Comparison of ENCODE assay signal across 8 mouse cellular contexts in genomic region chr10:93723942-93724542, GRCm38 (mm10).
DNase-seq lines count a peak whose midpoint lies in the region; ATAC-seq and TF ChIP-seq lines count a peak whose summit lies in the region.

No protein-coding gene starts in this region.

- 9% methylated on average over 11 of the region's 11 CpGs for WGBS in hindbrain, embryonic 11.5 days
- 18% methylated on average over 11 of the region's 11 CpGs for WGBS in hindbrain, postnatal 0 days
- WGBS in embryonic facial prominence, embryonic 13.5 days: 10% methylated on average over 11 of the region's 11 CpGs

- no peak overlapping the region for H3K4me3 ChIP-seq in hindbrain, embryonic 11.5 days (ENCODE audit: low read depth, low read length)
- H3K4me3 ChIP-seq in hindbrain, postnatal 0 days (ENCODE audit: low read length): no peak overlapping the region
- H3K4me3 ChIP-seq in embryonic facial prominence, embryonic 13.5 days: no peak overlapping the region

- no peaks in the 10 kb centered on the region for H3K36me3 ChIP-seq in hindbrain, embryonic 11.5 days (ENCODE audit: control insufficient read depth, insufficient read depth, low read length)
- H3K36me3 ChIP-seq in hindbrain, postnatal 0 days (ENCODE audit: insufficient read depth, low read length): no peaks in the 10 kb centered on the region
- H3K36me3 ChIP-seq in embryonic facial prominence, embryonic 13.5 days: no peaks in the 10 kb centered on the region

- H3K9ac ChIP-seq in hindbrain, embryonic 11.5 days (ENCODE audit: low read depth, low read length): no peak overlapping the region
- H3K9ac ChIP-seq in hindbrain, postnatal 0 days (replicated peaks; ENCODE audit: low read length): no peak overlapping the region
- H3K9ac ChIP-seq in embryonic facial prominence, embryonic 13.5 days: no peak overlapping the region

- H3K27me3 ChIP-seq in hindbrain, embryonic 11.5 days (ENCODE audit: control insufficient read depth, insufficient read depth, low read length): no peaks in the 10 kb centered on the region
- no peaks in the 10 kb centered on the region for H3K27me3 ChIP-seq in hindbrain, postnatal 0 days (ENCODE audit: insufficient read depth, low read length)
- no peaks in the 10 kb centered on the region for H3K27me3 ChIP-seq in embryonic facial prominence, embryonic 13.5 days

- TF ChIP-seq CTCF in hindbrain, postnatal 0 days (IDR thresholded peaks at IDR 0.05; ENCODE audit: low read depth): no peak

- DNase-seq in hindbrain, embryonic 11.5 days (ENCODE audit: low spot score): peak; percentile 42
- DNase-seq in hindbrain, postnatal 0 days (ENCODE audit: low spot score): no peak
- peak; percentile 54 for DNase-seq in kidney, adult 11 months
- peak; percentile 63 to 77 for DNase-seq in lung, adult 18-20 months
- DNase-seq in thymus, postnatal 14 days: no peak
- DNase-seq in left cerebral cortex, adult 11 months (ENCODE audit: low spot score): no peak
- no peak for DNase-seq in layer of hippocampus, adult 18-20 months (ENCODE audit: low spot score in 2 of 2)

- no peaks in the 10 kb centered on the region for H3K9me3 ChIP-seq in hindbrain, embryonic 11.5 days (ENCODE audit: control insufficient read depth, low read length)
- H3K9me3 ChIP-seq in hindbrain, postnatal 0 days (ENCODE audit: low read length): no peaks in the 10 kb centered on the region
- no peaks in the 10 kb centered on the region for H3K9me3 ChIP-seq in embryonic facial prominence, embryonic 13.5 days

- no peak overlapping the region for H3K4me2 ChIP-seq in hindbrain, embryonic 11.5 days (replicated peaks; ENCODE audit: low read depth, low read length)
- no peak overlapping the region for H3K4me2 ChIP-seq in hindbrain, postnatal 0 days (ENCODE audit: low read depth, low read length)
- H3K4me2 ChIP-seq in embryonic facial prominence, embryonic 13.5 days: peak overlapping the region; percentile 27

- H3K27ac ChIP-seq in hindbrain, embryonic 11.5 days (ENCODE audit: low read depth, low read length): peak overlapping the region; percentile 9; the same call in 1 of the 2 replicates
- H3K27ac ChIP-seq in hindbrain, postnatal 0 days: no peak overlapping the region
- H3K27ac ChIP-seq in embryonic facial prominence, embryonic 13.5 days: peak overlapping the region; percentile 28

- H3K4me1 ChIP-seq in hindbrain, embryonic 11.5 days (replicated peaks; ENCODE audit: control insufficient read depth, insufficient read depth, low read length): 0 out of 2 replicates have a peak, but pooled peaks cover 3% of the 10 kb centered on the region
- H3K4me1 ChIP-seq in hindbrain, postnatal 0 days (ENCODE audit: insufficient read depth, low read length): no peaks in the 10 kb centered on the region
- H3K4me1 ChIP-seq in embryonic facial prominence, embryonic 13.5 days: peaks cover 24% of the 10 kb centered on the region

- peak; percentile 33; the same call in 1 of the 2 replicates for ATAC-seq in hindbrain, embryonic 11.5 days (ENCODE audit: low FRiP score)
- no peak for ATAC-seq in hindbrain, postnatal 0 days
- no peak for ATAC-seq in embryonic facial prominence, embryonic 13.5 days (ENCODE audit: insufficient number of reproducible peaks, insufficient read depth, low FRiP score, low TSS enrichment, low read depth)

Comparison
In these comparisons a context has a peak if more than half of its experiments do, and no peak if none do; other contexts are left out.
1. DNase-seq: peak in hindbrain, embryonic 11.5 days (single experiment), kidney, adult 11 months (single experiment) and lung, adult 18-20 months (2 of 2); none in hindbrain, postnatal 0 days (single experiment), thymus, postnatal 14 days (single experiment), left cerebral cortex, adult 11 months (single experiment) and layer of hippocampus, adult 18-20 months (0 of 2).